Mouse (Mus musculus): Measurements from ENCODE around the gene Lrrc1.
A peak's percentile ranks its signal among the peaks of the same experiment; 100 is the strongest.

Gene Lrrc1

DNA sequence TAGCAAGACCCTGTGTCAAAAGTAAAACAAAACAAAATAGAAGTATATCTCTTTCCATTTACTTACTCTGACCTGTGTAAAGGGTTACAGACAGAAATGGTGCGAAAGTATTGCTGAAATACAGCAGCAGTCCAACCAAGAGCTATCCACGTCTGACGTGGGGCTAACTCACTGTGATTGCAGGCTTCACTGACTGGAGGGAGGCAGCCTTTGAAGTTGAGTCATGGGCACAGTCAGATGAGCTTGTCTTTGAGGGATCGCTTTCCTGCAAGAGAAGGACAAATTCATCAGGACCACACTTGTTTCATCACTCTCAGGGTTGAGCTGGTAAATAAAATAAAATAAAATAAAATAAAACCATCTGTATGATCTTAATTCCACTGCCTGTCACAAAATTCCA, 160.7 kb downstream of the Lrrc1 start:
- DNase-seq (ENCODE audit: low spot score): no peak

DNA sequence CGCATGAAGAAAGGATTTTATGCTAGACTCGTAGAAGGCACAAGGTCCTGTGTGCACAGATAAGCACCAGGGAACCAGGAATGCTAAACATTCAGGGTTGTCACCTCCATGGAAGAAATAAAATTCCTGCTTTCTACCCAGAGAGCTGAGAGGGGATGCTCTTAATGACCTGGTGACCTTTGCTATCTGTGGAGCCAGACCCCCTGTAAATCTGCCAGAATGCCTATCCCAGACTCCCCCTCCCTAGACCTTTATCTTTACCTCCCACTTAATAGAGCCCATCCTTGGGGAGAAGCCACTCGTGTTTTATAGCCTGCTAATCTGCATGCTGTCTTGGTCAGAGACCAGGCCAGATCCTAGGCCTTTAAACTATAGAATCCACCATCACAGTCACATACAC, 162.2 kb downstream of the Lrrc1 start:
- no peak for DNase-seq (ENCODE audit: low spot score)

DNA sequence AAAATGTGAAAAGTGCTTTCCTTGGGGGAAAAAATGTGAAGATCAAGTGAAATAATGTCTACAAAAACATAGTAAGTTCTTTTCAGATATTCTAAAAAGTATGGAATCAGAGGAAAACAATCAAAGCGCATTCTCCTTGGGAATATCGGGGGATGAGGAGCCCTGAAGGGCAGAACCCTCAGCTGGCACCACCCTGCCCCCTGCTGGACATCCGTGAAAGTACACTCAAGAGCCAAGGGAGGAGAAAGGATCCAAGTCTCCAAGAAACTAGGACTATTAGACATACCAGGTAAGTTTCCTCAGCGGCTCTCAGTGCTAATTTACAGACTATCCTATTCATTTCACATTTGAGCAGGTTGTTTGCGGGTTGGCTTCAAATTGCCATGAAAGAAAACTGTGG, 163.1 kb downstream of the Lrrc1 start:
- DNase-seq (ENCODE audit: low spot score): peak; percentile 74
